Mouse (Mus musculus) limb, embryonic 15.5 days (tissue): ENCODE data around the gene Rcc1l. TPM values are rescaled to one million over a fixed set of nuclear protein-coding genes. Genes with fewer than 3 reads are reported as not detected.
A peak's percentile ranks its signal among the peaks of the same experiment; 100 is the strongest.

Source experiments
- ATAC-seq: fragments of 200-750 bp; cut with Nextera tagmentation; 2 replicates; pipeline ENCODE4 v1.8.0; 2017; ENCODE audit warnings: low read depth, moderate TSS enrichment; ENCODE audit not compliant: insufficient number of reproducible peaks, low FRiP score, low TSS enrichment
- H3K27ac ChIP-seq: fragments of 300-500 bp; sonication (generic); 2 replicates; pipeline ENCODE4 v1.5.1; 2015; ENCODE audit warnings: moderate library complexity, mild to moderate bottlenecking, inconsistent platforms
- H3K27me3 ChIP-seq: fragments of 300-500 bp; sonication (generic); 2 replicates; pipeline ENCODE4 v1.6.1; 2015; ENCODE audit warnings: inconsistent platforms
- H3K36me3 ChIP-seq: fragments of 300-500 bp; sonication (generic); 2 replicates; pipeline ENCODE4 v1.6.1; 2015; ENCODE audit warnings: inconsistent platforms
- H3K4me1 ChIP-seq: fragments of 300-500 bp; sonication (generic); 2 replicates; pipeline ENCODE4 v1.6.1; 2015; ENCODE audit warnings: inconsistent platforms
- H3K4me2 ChIP-seq: fragments of 300-500 bp; sonication (generic); 2 replicates; pipeline ENCODE4 v1.6.1; 2015; ENCODE audit warnings: mild to moderate bottlenecking, inconsistent platforms
- H3K4me3 ChIP-seq: fragments of 300-500 bp; sonication (generic); 2 replicates; pipeline ENCODE4 v1.5.1; 2015; ENCODE audit warnings: mild to moderate bottlenecking, inconsistent platforms
- H3K9ac ChIP-seq: fragments of 300-500 bp; sonication (generic); 2 replicates; pipeline ENCODE4 v1.6.1; 2015; ENCODE audit warnings: inconsistent platforms
- H3K9me3 ChIP-seq: fragments of 300-500 bp; sonication (generic); 2 replicates; pipeline ENCODE4 v1.6.1; 2016; ENCODE audit warnings: inconsistent platforms
- WGBS: fragments of 180-500 bp; shearing (Covaris S2); methylation state at CpG from one replicate; pipeline ENCODE4 v1.1.7; 2015; 5-methylcytosine and 5-hydroxymethylcytosine counted together
- polyA plus RNA-seq: library from polyadenylated mRNA; unstranded; fragments of >200 nt; fragmentation: Nextera tagmentation; extraction: Ambion mirVana; gene quantifications from 2 replicates; pipeline ENCODE4 v1.2.1, GENCODE M21; 2015

Rcc1l gene
- polyA plus RNA-seq, 1 experiment from 2014 or later = 30.3 TPM

- no peak overlapping the region for H3K4me3 ChIP-seq
- no peaks in the 10 kb centered on the region for H3K9me3 ChIP-seq
- H3K27me3 ChIP-seq = no peaks in the 10 kb centered on the region
- H3K27ac ChIP-seq = no peak overlapping the region
- peaks cover 4% of the 10 kb centered on the region; the same call in 1 of the 2 replicates for H3K4me1 ChIP-seq
- H3K4me2 ChIP-seq = no peak overlapping the region
- H3K9ac ChIP-seq = no peak overlapping the region
- H3K36me3 ChIP-seq = peaks cover 56% of the 10 kb centered on the region
- ATAC-seq = no peak
- 89% methylated on average over 10 of the region's 10 CpGs for WGBS
These were observed 7.3 kb downstream of the Rcc1l start for GRCm38 (mm10) chr5:134169231-134169630.

GRCm38 (mm10) chr5:134168033-134168432, 8.5 kb downstream of the Rcc1l start:
- no peak overlapping the region for H3K9ac ChIP-seq
- 83% methylated on average over 9 of the region's 9 CpGs for WGBS
- no peak overlapping the region for H3K4me3 ChIP-seq
- H3K27ac ChIP-seq = no peak overlapping the region
- no peak overlapping the region for H3K4me2 ChIP-seq
- H3K9me3 ChIP-seq = no peaks in the 10 kb centered on the region
- peaks cover 4% of the 10 kb centered on the region; the same call in 1 of the 2 replicates for H3K4me1 ChIP-seq
- no peak for ATAC-seq
- no peaks in the 10 kb centered on the region for H3K27me3 ChIP-seq
- peaks cover 65% of the 10 kb centered on the region for H3K36me3 ChIP-seq

- peaks cover 67% of the 10 kb centered on the region for H3K36me3 ChIP-seq
- WGBS = 86% methylated on average over 7 of the region's 7 CpGs
- ATAC-seq = no peak
These were observed 9.9 kb downstream of the Rcc1l start for GRCm38 (mm10) chr5:134166642-134167041.

GRCm38 (mm10) chr5:134164688-134165087, 11.9 kb downstream of the Rcc1l start:
- no peak for ATAC-seq
- Histone ChIP-seq H3K9ac (no peak overlapping the region), H3K27ac (no peak overlapping the region), H3K4me3 (no peak overlapping the region), H3K36me3 (peaks cover 68% of the 10 kb centered on the region), H3K9me3 (no peaks in the 10 kb centered on the region), H3K27me3 (no peaks in the 10 kb centered on the region), H3K4me1 (peaks cover 4% of the 10 kb centered on the region; the same call in 1 of the 2 replicates), H3K4me2 (no peak overlapping the region)
- WGBS = 53% methylated on average over 5 of the region's 5 CpGs

More at GRCm38 (mm10) chr5:134166642-134167041, 9.9 kb downstream of the Rcc1l start:
- no peak overlapping the region for H3K9ac ChIP-seq
- H3K4me3 ChIP-seq = no peak overlapping the region
- peaks cover 4% of the 10 kb centered on the region; the same call in 1 of the 2 replicates for H3K4me1 ChIP-seq
- no peak overlapping the region for H3K27ac ChIP-seq
- H3K9me3 ChIP-seq = no peaks in the 10 kb centered on the region
- no peaks in the 10 kb centered on the region for H3K27me3 ChIP-seq
- H3K4me2 ChIP-seq = no peak overlapping the region

GRCm38 (mm10) chr5:134155916-134156466, 20.6 kb downstream of the Rcc1l start:
- H3K36me3 ChIP-seq = peaks cover 83% of the 10 kb centered on the region
- H3K4me1 ChIP-seq = no peaks in the 10 kb centered on the region
- ATAC-seq = no peak
- H3K9me3 ChIP-seq = no peaks in the 10 kb centered on the region
- H3K4me3 ChIP-seq = no peak overlapping the region
- no peak overlapping the region for H3K4me2 ChIP-seq
- H3K27me3 ChIP-seq = no peaks in the 10 kb centered on the region
- H3K9ac ChIP-seq = no peak overlapping the region
- H3K27ac ChIP-seq = no peak overlapping the region
- 85% methylated on average over 7 of the region's 7 CpGs for WGBS

- Histone ChIP-seq H3K9ac (no peak overlapping the region), H3K4me1 (no peaks in the 10 kb centered on the region), H3K27me3 (no peaks in the 10 kb centered on the region), H3K4me3 (no peak overlapping the region), H3K27ac (no peak overlapping the region), H3K36me3 (peaks cover 74% of the 10 kb centered on the region), H3K9me3 (no peaks in the 10 kb centered on the region), H3K4me2 (no peak overlapping the region)
- ATAC-seq = no peak
- 83% methylated on average over 11 of the region's 11 CpGs for WGBS
These were observed 24.7 kb downstream of the Rcc1l start for GRCm38 (mm10) chr5:134151895-134152294.

GRCm38 (mm10) chr5:134148153-134148552, 28.4 kb downstream of the Rcc1l start:
- H3K27me3 ChIP-seq = no peaks in the 10 kb centered on the region
- no peak for ATAC-seq
- peak overlapping the region; percentile 61 for H3K27ac ChIP-seq
- WGBS = 86% methylated on average over 4 of the region's 4 CpGs
- no peak overlapping the region for H3K4me2 ChIP-seq
- no peak overlapping the region for H3K9ac ChIP-seq
- peaks cover 51% of the 10 kb centered on the region for H3K36me3 ChIP-seq
- no peaks in the 10 kb centered on the region for H3K9me3 ChIP-seq
- no peaks in the 10 kb centered on the region for H3K4me1 ChIP-seq
- H3K4me3 ChIP-seq = no peak overlapping the region

GRCm38 (mm10) chr5:134147194-134147753, 29.3 kb downstream of the Rcc1l start:
- Histone ChIP-seq H3K36me3 (peaks cover 45% of the 10 kb centered on the region), H3K4me2 (no peak overlapping the region), H3K9me3 (no peaks in the 10 kb centered on the region), H3K4me1 (no peaks in the 10 kb centered on the region), H3K27me3 (no peaks in the 10 kb centered on the region), H3K4me3 (no peak overlapping the region), H3K27ac (no peak overlapping the region), H3K9ac (no peak overlapping the region)
- no peak for ATAC-seq
- 77% methylated on average over 10 of the region's 10 CpGs for WGBS

- H3K9me3 ChIP-seq = no peaks in the 10 kb centered on the region
- H3K36me3 ChIP-seq = peaks cover 33% of the 10 kb centered on the region
- H3K27me3 ChIP-seq = no peaks in the 10 kb centered on the region
- no peak for ATAC-seq
- WGBS = 96% methylated on average over 8 of the region's 8 CpGs
- H3K9ac ChIP-seq = no peak overlapping the region
- H3K4me3 ChIP-seq = no peak overlapping the region
- H3K4me2 ChIP-seq = no peak overlapping the region
- no peaks in the 10 kb centered on the region for H3K4me1 ChIP-seq
- no peak overlapping the region for H3K27ac ChIP-seq
These were observed 31.6 kb downstream of the Rcc1l start for GRCm38 (mm10) chr5:134144986-134145385.

- peaks cover 28% of the 10 kb centered on the region for H3K36me3 ChIP-seq
- no peak overlapping the region for H3K4me3 ChIP-seq
- H3K27ac ChIP-seq = no peak overlapping the region
- H3K4me2 ChIP-seq = no peak overlapping the region
- WGBS = 83% methylated on average over 11 of the region's 11 CpGs
- H3K9me3 ChIP-seq = no peaks in the 10 kb centered on the region
- no peak overlapping the region for H3K9ac ChIP-seq
- no peaks in the 10 kb centered on the region for H3K27me3 ChIP-seq
- H3K4me1 ChIP-seq = no peaks in the 10 kb centered on the region
- no peak for ATAC-seq
These were observed 34.2 kb downstream of the Rcc1l start for GRCm38 (mm10) chr5:134142381-134142780.

- Histone ChIP-seq H3K27ac (no peak overlapping the region), H3K27me3 (no peaks in the 10 kb centered on the region), H3K4me2 (no peak overlapping the region), H3K9me3 (no peaks in the 10 kb centered on the region), H3K36me3 (peaks cover 39% of the 10 kb centered on the region), H3K9ac (no peak overlapping the region), H3K4me1 (no peaks in the 10 kb centered on the region), H3K4me3 (no peak overlapping the region)
- no peak for ATAC-seq
- WGBS = 65% methylated on average over 7 of the region's 7 CpGs
These were observed 35.3 kb downstream of the Rcc1l start for GRCm38 (mm10) chr5:134141236-134141635.

GRCm38 (mm10) chr5:134139429-134139828, 37.1 kb downstream of the Rcc1l start:
- 88% methylated on average over 6 of the region's 6 CpGs for WGBS
- no peaks in the 10 kb centered on the region for H3K9me3 ChIP-seq
- H3K9ac ChIP-seq = no peak overlapping the region
- no peak for ATAC-seq
- no peak overlapping the region for H3K4me3 ChIP-seq
- no peaks in the 10 kb centered on the region for H3K27me3 ChIP-seq
- H3K4me1 ChIP-seq = no peaks in the 10 kb centered on the region
- peaks cover 42% of the 10 kb centered on the region for H3K36me3 ChIP-seq
- no peak overlapping the region for H3K4me2 ChIP-seq
- H3K27ac ChIP-seq = no peak overlapping the region
